Mouse (Mus musculus) lung, postnatal 36 days (tissue): ENCODE measurements around the gene Ptprh.

ENCODE experiments used
- DNase-seq: peaks from one replicate; pipeline ENCODE4 v3.0.0; 2022; ENCODE audit warnings: mixed read lengths

Ptprh gene

GRCm38 (mm10) chr7:4522292-4522691, 81.5 kb downstream of the Ptprh start:
- DNase-seq = no peak

GRCm38 (mm10) chr7:4521231-4522003, 82.4 kb downstream of the Ptprh start:
- DNase-seq = no peak

DNA sequence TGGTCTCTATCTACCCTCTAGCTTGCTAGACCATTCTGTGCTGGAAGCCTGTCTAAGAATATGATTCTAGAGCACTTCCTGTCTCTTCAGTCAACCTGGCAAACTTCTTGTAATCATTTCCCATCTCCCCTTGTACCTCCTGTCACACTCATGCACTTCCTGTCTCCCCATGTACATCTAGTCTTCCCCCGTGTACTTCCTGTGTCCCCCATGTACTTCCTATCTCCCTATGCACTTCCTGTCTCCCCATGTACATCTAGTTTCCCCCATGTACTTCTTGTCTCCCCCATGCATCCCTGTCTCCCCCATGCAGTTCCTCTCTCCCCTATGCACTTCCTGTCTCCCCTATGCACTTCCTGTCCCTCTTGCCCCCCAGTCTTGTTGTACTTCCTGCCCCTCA, 85.4 kb downstream of the Ptprh start:
- no peak for DNase-seq

GRCm38 (mm10) chr7:4516332-4517050, 87.3 kb downstream of the Ptprh start, which contains the start of gene Tnnt1:
Gene Tnnt1, minus strand, starts transcription at chr7:4516382.
- no peak for DNase-seq

- DNase-seq = no peak
Observed at GRCm38 (mm10) chr7:4515853-4516252, 88.0 kb downstream of the Ptprh start.

DNA sequence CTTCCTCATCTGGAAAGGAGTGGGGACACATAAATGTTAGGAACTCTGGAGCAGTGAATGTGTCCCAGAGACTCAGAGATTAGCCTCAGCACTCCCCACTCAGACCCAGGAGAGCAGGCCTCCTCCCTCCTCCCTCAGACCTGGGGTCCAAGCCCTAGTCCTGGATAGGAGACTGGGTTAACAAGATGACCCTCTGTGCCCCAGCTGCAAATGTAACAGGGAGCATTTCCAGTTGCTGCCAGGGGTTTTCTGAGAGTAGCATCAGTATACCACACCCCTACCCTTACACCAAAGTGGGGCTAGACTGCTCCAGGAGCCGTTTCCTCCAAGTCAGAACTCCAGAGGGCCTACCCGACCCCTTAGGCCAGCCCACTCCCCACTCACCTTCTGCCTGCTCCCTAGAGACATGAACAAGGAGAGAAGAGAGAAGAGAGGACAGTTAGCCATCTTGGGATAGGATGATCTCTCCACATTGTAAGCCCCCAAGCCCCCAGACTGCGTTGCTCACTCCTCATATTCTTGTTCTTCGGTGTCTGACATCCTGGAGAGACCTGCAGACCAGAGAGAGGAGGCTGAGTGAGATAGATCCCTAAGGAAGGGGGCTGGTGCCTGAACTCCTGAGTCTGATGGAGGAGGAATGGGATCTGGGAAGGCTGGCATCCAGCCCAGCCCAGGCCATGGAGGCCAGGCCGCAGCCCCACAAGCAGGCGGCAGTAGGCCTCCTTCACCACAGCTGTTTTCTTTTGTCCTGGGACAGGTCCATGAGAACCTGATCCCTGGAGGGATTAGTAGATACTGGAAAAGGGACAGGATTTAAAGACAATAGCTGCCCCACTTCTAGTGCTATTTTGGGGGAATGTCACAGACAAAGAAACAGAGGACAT, 89.8 kb downstream of the Ptprh start:
- DNase-seq = no peak

DNA sequence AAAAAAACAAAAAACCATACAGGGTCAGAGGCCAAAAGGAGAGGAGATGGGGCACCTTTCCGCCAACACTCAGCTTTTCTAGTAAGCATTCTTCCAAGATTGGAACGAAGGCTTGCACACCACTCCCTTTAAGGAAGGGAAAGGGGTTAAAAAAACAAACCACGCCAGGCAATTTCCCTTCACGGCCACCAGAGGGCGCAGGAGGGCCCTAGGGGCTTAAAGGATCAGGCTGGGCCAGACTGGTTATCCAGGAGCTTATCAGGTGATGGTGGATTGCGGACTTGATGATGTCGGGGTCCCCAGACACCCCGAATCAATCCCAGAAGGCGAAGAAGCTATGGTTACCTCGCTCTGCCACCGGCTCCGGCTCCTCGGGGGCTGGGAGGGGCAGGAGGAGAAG, 90.6 kb downstream of the Ptprh start:
- peak; percentile 50 for DNase-seq

- peak; percentile 50 for DNase-seq
Observed at GRCm38 (mm10) chr7:4511489-4512224, 92.2 kb downstream of the Ptprh start.

- peak; percentile 86 for DNase-seq
Observed at GRCm38 (mm10) chr7:4509863-4510608, 93.8 kb downstream of the Ptprh start.

GRCm38 (mm10) chr7:4508739-4509116, 95.1 kb downstream of the Ptprh start:
- DNase-seq = no peak

DNA sequence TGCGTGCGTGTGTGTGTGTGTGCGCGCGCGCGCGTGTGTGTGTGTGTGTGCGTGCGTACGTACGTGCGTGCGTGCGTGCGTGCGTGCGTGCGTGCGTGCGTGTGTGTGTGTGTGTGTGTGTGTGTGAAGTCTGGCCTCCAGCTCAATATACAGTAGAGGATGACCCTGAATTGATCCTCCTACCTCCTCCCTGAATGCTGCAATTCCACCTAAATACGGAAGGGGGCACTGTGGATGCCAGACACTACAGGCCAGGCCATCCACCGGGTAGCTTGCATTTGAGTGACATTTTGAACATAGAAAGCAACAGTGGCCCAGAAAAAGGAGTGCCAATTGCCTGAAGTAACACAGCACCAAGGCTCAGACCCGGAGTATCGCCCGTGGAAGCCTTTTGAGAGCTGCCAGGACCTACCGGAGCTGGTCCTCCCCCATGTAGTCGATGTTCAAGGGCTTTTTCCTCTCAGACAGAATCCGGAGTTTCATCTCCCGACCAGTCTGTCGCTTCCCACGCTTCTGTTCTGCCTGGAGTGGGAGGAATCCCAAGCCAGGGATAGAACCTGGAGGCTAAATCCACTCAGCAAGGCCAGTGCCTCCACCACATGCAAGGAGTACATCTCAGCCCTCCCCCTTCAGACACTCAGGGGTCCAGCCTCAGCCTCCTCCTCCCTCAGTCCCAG, 95.6 kb downstream of the Ptprh start:
- DNase-seq = no peak

GRCm38 (mm10) chr7:4507220-4507619, 96.6 kb downstream of the Ptprh start:
- DNase-seq = no peak

GRCm38 (mm10) chr7:4504646-4505435, 99.0 kb downstream of the Ptprh start:
- peak; percentile 29 for DNase-seq

GRCm38 (mm10) chr7:4503858-4504257, 100.0 kb downstream of the Ptprh start:
- no peak for DNase-seq

DNA sequence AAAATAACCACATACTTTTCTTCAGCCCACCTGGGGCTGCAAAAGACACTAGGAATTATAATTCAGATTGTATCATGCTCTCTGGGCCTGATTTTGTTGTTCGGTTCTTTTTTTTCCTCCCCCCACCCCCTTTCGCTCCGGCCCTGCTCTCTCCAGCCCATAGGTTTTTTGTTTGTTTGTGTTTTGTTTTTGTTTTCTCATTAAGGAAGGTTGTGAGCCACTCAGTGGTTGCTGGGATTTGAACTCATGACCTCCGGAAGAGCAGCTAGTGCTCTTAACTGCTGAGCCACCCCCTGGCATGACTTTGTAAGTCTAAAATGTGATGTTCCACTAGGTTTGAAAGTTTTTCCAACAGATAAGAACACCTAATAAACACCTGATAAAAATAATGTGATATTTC, 100.7 kb downstream of the Ptprh start:
- no peak for DNase-seq

DNA sequence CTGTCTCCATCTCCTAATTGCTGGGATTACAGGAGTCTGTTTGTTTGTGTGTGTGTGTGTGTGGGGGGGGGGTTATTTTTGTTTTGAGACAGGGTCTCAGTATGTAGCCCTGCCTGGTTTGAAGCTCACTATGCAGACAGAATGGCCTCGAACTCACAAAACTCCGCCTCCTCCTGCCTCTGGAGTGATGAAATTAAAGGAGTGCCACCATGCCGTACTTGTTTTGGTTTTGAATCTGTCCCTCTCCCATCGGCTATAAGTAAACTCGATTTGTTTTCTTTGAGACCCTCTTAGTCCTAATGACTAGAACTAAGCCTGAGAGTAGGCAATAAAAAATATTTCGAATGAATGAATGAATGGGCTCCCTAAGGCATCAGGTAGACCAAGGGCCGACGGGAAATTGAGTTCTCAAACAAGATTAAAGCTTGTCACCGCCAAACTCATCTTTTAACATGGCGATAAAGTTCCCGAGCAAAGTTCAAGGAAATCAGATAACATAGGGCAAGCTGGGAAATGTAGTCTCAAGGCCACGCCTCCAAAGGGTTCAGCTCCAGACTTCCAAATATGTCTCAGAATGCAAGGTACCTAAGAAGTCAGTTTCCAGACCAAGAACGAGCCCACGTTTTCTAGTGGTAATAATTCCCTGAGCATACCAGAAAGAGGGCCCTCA, 101.3 kb downstream of the Ptprh start:
- peak; percentile 83 for DNase-seq

GRCm38 (mm10) chr7:4501558-4502397, 102.1 kb downstream of the Ptprh start, which contains the start of gene Ppp1r12c:
Gene Ppp1r12c, minus strand, starts transcription at chr7:4501680.
- DNase-seq = peak; percentile 96

GRCm38 (mm10) chr7:4500892-4501471, 102.9 kb downstream of the Ptprh start:
- DNase-seq = peak; percentile 54
